Mouse (Mus musculus) forebrain, embryonic 12.5 days (tissue): ENCODE data around the gene Ubxn6. TPM values are rescaled to one million over a fixed set of nuclear protein-coding genes. Genes with fewer than 3 reads are reported as not detected.

Experiments used
- ATAC-seq: fragments of 200-750 bp; cut with Nextera tagmentation; 2 replicates; pipeline ENCODE4 v1.8.0; 2017; ENCODE audit warnings: moderate TSS enrichment; ENCODE audit not compliant: low FRiP score
- H3K27ac ChIP-seq: fragments of 300-500 bp; sonication (generic); 2 replicates; pipeline ENCODE4 v1.5.1; 2016; ENCODE audit warnings: mild to moderate bottlenecking
- H3K27me3 ChIP-seq: fragments of 300-500 bp; sonication (generic); 2 replicates; pipeline ENCODE4 v1.6.1; 2016; ENCODE audit warnings: mild to moderate bottlenecking
- H3K36me3 ChIP-seq: fragments of 300-500 bp; sonication (generic); replicated peaks from 2 replicates; pipeline ENCODE4 v1.6.1; 2016; ENCODE audit warnings: mild to moderate bottlenecking
- H3K4me1 ChIP-seq: fragments of 300-500 bp; sonication (generic); 2 replicates; pipeline ENCODE4 v1.6.1; 2016
- H3K4me2 ChIP-seq: fragments of 300-500 bp; sonication (generic); 2 replicates; pipeline ENCODE4 v1.6.1; 2016; ENCODE audit warnings: mild to moderate bottlenecking, moderate library complexity
- H3K4me3 ChIP-seq: fragments of 300-500 bp; sonication (generic); replicated peaks from 2 replicates; pipeline ENCODE4 v1.5.1; 2016; ENCODE audit warnings: mild to moderate bottlenecking
- H3K9ac ChIP-seq: fragments of 300-500 bp; sonication (generic); 2 replicates; pipeline ENCODE4 v1.6.1; 2016; ENCODE audit warnings: mild to moderate bottlenecking
- H3K9me3 ChIP-seq: fragments of 300-500 bp; sonication (generic); 2 replicates; pipeline ENCODE4 v1.6.1; 2016
- WGBS: fragments of 180-500 bp; shearing (Covaris S2); methylation state at CpG from one replicate; pipeline ENCODE4 v1.1.7; 2016; 5-methylcytosine and 5-hydroxymethylcytosine counted together
- polyA plus RNA-seq: library from polyadenylated mRNA; unstranded; fragments of >200 nt; fragmentation: Nextera tagmentation; extraction: Ambion mirVana; gene quantifications from 2 replicates; pipeline ENCODE4 v1.2.1, GENCODE M21; 2016

The Ubxn6 gene
- polyA plus RNA-seq, 1 experiment from 2014 or later: 49.7 TPM

DNA sequence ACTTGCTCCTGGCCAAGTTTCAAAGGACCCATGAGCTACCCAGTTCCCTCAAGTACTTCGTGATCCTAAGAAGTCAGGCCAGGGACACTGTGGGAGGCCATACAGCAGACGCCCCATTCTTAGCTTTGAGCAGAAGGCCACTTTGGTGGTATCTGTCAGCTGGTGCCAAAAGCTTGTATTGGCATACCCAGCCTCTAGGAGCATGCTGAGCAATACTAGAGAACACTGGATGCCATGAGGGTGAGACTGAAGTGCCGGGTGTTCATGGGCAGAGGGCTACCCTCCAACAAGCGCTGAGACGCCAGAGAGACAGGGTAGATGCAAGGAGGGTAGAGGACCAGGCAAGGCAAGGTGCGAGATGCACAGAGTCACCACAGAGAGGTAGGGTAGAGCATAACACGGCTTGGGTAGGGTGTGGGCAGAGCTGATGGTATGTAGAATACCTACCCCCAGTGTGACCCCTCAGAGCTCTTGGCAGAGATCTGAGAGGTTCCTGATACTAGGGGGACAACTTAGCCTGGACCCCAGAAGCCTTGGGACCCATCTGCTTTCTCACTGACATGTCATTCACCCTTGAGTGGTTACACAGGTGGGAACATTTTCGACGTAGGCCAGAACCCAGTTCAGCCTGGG, 44.5 kb downstream of the Ubxn6 start:
- no peaks in the 10 kb centered on the region for H3K27me3 ChIP-seq
- H3K4me1 ChIP-seq: peaks cover 26% of the 10 kb centered on the region
- H3K27ac ChIP-seq: no peak overlapping the region
- H3K9ac ChIP-seq: no peak overlapping the region
- no peaks in the 10 kb centered on the region for H3K9me3 ChIP-seq
- 95% methylated on average over 9 of the region's 9 CpGs for WGBS
- H3K36me3 ChIP-seq: peaks cover 59% of the 10 kb centered on the region
- no peak for ATAC-seq
- H3K4me2 ChIP-seq: no peak overlapping the region
- no peak overlapping the region for H3K4me3 ChIP-seq

DNA sequence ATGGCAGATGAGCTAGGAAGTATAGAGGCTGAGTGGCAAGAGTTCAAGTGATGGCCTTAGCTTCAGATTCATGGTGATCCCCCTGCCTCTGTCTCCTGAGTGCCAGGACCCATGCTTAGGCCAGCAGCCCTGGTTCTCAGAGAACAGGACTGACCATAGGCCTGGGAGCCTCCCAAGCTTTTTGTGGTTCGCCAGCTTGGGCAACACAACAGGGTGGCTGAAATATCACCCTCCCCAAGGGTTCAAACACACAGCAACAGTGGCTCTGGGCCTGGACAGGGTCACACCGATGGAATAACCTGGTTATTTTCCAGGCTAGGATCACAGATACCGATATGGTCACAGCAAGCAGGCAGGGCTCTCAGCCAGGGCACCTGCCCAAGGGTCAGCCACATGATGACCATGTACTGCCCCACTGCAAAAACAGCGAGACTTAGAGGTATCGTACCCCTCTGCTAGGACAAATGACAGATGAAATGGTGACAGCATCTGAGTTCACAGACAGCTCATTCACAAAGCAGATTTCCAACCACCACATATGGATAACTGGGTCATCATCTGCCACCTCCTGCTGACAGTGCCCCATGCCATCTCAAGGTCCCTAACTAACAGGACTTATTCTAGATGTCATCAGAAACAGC, 46.9 kb downstream of the Ubxn6 start:
- Histone ChIP-seq H3K27me3 (no peaks in the 10 kb centered on the region), H3K27ac (no peak overlapping the region), H3K36me3 (peaks cover 47% of the 10 kb centered on the region), H3K4me2 (no peak overlapping the region), H3K4me1 (peaks cover 15% of the 10 kb centered on the region), H3K4me3 (no peak overlapping the region), H3K9ac (peak overlapping the region; percentile 12; the same call in 1 of the 2 replicates), H3K9me3 (no peaks in the 10 kb centered on the region)
- 95% methylated on average over 5 of the region's 5 CpGs for WGBS
- ATAC-seq: no peak

GRCm38 (mm10) chr17:56026881-56027280, 47.9 kb downstream of the Ubxn6 start:
- 68% methylated on average over 1 of the region's 1 CpGs for WGBS
- H3K27ac ChIP-seq: no peak overlapping the region
- no peak overlapping the region for H3K4me2 ChIP-seq
- peaks cover 18% of the 10 kb centered on the region; the same call in 1 of the 2 replicates for H3K4me1 ChIP-seq
- H3K36me3 ChIP-seq: peaks cover 42% of the 10 kb centered on the region
- H3K9me3 ChIP-seq: no peaks in the 10 kb centered on the region
- no peak for ATAC-seq
- no peak overlapping the region for H3K9ac ChIP-seq
- H3K4me3 ChIP-seq: no peak overlapping the region
- no peaks in the 10 kb centered on the region for H3K27me3 ChIP-seq

DNA sequence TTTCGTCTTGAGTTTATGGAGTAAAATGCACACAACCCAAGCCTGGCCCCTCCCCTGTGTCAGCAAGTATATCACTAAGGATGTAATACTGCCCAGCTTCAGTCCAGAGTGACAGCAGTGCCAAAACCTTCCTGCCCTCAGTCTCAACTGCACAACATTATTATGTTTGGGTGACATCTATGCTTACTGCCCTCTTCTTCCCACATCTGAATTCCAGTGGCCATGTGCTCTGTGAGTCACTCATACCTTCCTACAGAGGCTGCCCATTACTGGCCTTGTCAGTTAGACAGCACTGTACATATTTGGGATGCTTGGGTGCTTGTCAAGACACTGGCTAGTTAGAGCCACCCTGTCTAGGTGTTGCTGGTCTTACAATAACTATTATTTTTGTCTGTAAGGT, 48.5 kb downstream of the Ubxn6 start:
- H3K4me1 ChIP-seq: peaks cover 19% of the 10 kb centered on the region; the same call in 1 of the 2 replicates
- no peaks in the 10 kb centered on the region for H3K27me3 ChIP-seq
- H3K4me2 ChIP-seq: no peak overlapping the region
- no peak overlapping the region for H3K9ac ChIP-seq
- no peak overlapping the region for H3K27ac ChIP-seq
- H3K36me3 ChIP-seq: peaks cover 39% of the 10 kb centered on the region
- no peaks in the 10 kb centered on the region for H3K9me3 ChIP-seq
- H3K4me3 ChIP-seq: no peak overlapping the region
- WGBS: 95% methylated on average over 1 of the region's 1 CpGs
- no peak for ATAC-seq

DNA sequence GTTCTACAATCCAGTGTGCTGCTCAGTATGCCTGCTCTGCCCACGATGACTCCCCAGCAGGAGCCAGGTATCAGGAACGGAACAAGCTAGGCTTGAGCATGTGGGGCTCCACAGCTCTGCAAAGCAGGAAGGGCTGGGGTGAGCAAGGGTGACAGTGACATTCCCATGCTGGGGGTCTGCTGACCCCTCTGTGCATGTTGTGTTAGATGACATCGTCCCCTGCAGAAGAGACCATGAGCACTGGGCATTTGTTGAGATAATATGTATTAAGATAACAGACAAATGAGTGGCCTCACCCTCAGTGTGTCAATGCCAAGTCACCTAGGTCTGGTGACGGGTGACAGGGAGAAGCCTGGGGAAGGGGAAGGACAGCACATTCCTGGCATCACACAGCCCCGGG, 49.9 kb downstream of the Ubxn6 start:
- Histone ChIP-seq H3K4me2 (no peak overlapping the region), H3K27ac (no peak overlapping the region), H3K4me1 (peaks cover 19% of the 10 kb centered on the region; the same call in 1 of the 2 replicates), H3K36me3 (peaks cover 31% of the 10 kb centered on the region), H3K9me3 (no peaks in the 10 kb centered on the region), H3K4me3 (no peak overlapping the region), H3K27me3 (no peaks in the 10 kb centered on the region), H3K9ac (no peak overlapping the region)
- 88% methylated on average over 5 of the region's 5 CpGs for WGBS
- ATAC-seq: no peak

DNA sequence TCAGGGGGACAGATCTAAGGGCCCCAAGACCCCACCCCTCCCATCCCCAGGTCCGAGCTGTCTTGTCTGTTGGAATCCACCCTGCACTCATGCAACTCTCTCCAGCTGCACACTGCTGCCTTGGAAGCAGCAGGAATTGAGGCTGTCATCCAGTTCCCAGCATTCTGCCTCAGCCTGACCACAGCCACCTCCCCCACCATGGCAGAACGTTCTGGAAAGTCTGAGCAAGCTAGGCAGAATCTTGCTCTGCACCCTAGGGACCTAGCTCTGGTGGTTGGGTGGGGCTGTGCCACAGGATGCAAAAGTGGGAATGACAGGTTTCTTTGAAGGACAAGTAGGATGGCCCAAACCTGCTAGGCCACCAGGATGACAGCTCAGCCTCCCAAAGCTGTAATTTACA, 50.4 kb downstream of the Ubxn6 start:
- Histone ChIP-seq H3K4me2 (no peak overlapping the region), H3K9ac (no peak overlapping the region), H3K9me3 (no peaks in the 10 kb centered on the region), H3K27ac (no peak overlapping the region), H3K27me3 (no peaks in the 10 kb centered on the region), H3K4me1 (peaks cover 19% of the 10 kb centered on the region; the same call in 1 of the 2 replicates), H3K4me3 (no peak overlapping the region), H3K36me3 (peaks cover 29% of the 10 kb centered on the region)
- WGBS: 80% methylated on average over 2 of the region's 2 CpGs
- no peak for ATAC-seq

DNA sequence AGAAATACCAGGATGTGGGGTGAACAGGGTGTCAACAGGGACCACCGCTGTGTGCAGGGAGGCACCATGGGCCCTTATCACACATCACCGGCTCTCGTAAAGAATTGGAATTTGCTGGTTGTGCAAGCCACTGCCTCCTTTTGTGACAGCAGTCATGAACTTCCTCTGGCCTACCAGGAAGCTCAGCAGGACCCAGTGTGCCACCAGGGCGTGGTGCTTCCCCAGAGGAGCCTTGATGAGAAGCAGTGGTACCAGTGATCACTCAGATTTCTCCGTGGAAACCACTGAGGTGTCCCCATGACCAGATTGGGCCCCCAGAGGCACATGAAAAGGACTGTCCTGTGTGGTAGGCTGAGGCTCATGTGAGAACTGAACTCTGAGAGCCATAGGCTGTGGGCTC, 51.4 kb downstream of the Ubxn6 start:
- H3K4me2 ChIP-seq: no peak overlapping the region
- no peak for ATAC-seq
- H3K9me3 ChIP-seq: no peaks in the 10 kb centered on the region
- 91% methylated on average over 5 of the region's 5 CpGs for WGBS
- H3K9ac ChIP-seq: no peak overlapping the region
- H3K4me1 ChIP-seq: peaks cover 19% of the 10 kb centered on the region; the same call in 1 of the 2 replicates
- no peaks in the 10 kb centered on the region for H3K27me3 ChIP-seq
- H3K36me3 ChIP-seq: peaks cover 29% of the 10 kb centered on the region
- no peak overlapping the region for H3K27ac ChIP-seq
- no peak overlapping the region for H3K4me3 ChIP-seq

DNA sequence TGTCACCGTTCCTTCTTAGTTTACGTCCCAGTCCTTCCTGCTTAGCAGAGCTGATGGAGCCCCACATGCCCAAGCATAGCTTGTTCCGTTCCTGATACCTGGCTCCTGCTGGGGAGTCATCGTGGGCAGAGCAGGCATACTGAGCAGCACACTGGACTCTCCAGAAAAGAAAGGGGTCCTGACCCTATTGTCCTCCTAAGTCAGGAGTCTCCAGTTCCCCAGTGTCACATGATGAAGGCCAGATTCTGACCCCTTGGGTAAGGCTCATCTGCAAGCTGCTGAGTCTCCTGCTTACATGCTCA, 51.9 kb downstream of the Ubxn6 start:
- Histone ChIP-seq H3K4me2 (no peak overlapping the region), H3K9ac (no peak overlapping the region), H3K27me3 (no peaks in the 10 kb centered on the region), H3K36me3 (peaks cover 29% of the 10 kb centered on the region), H3K27ac (no peak overlapping the region), H3K4me1 (peaks cover 19% of the 10 kb centered on the region; the same call in 1 of the 2 replicates), H3K9me3 (no peaks in the 10 kb centered on the region), H3K4me3 (no peak overlapping the region)
- 86% methylated on average over 4 of the region's 4 CpGs for WGBS
- ATAC-seq: no peak

- Histone ChIP-seq H3K4me1 (peaks cover 19% of the 10 kb centered on the region; the same call in 1 of the 2 replicates), H3K4me3 (no peak overlapping the region), H3K27me3 (no peaks in the 10 kb centered on the region), H3K27ac (no peak overlapping the region), H3K9me3 (no peaks in the 10 kb centered on the region), H3K4me2 (no peak overlapping the region), H3K9ac (no peak overlapping the region), H3K36me3 (peaks cover 33% of the 10 kb centered on the region)
- 82% methylated on average over 2 of the region's 2 CpGs for WGBS
- ATAC-seq: no peak; the same call in 1 of the 2 replicates
Observed at GRCm38 (mm10) chr17:56022131-56022988, 52.5 kb downstream of the Ubxn6 start.

DNA sequence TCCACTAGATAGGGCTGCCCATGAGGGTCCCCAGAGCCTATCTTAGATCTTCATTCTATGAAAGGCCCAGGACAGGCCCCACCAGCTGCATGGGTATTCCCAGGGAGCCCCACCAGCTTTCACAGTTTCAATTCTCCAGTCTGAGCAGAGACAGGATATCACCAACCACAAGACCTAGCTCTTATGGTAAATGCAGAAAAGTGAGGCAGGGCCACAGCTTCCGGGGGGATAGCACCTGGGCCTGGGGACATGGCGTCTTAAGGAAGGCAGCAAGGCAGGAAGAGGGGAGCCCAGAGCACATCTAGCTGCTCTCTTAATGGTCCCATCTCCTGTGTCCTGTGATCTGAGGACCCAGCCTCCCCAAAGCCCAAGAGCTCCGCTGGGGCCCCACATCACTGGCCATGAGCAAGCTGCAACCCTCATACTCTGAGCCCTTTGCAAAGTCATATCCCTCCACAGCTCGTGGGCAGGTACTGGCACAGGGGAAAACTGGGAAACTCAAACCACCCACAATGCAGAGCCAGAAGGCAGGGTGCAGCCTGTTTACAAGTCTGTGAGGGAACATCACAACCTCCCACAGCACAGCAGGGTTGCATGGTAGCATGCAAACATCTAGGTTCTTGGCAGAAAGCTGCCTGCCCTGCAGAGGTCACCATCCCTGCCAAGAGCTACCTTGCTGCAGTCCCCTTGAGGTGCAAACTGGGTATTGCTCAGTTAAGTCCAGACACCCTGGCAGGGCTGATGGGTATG, 53.5 kb downstream of the Ubxn6 start:
- no peaks in the 10 kb centered on the region for H3K9me3 ChIP-seq
- H3K27me3 ChIP-seq: no peaks in the 10 kb centered on the region
- H3K4me2 ChIP-seq: no peak overlapping the region
- peaks cover 43% of the 10 kb centered on the region for H3K36me3 ChIP-seq
- no peak overlapping the region for H3K9ac ChIP-seq
- 87% methylated on average over 4 of the region's 4 CpGs for WGBS
- no peak overlapping the region for H3K4me3 ChIP-seq
- peaks cover 19% of the 10 kb centered on the region; the same call in 1 of the 2 replicates for H3K4me1 ChIP-seq
- ATAC-seq: no peak
- no peak overlapping the region for H3K27ac ChIP-seq

DNA sequence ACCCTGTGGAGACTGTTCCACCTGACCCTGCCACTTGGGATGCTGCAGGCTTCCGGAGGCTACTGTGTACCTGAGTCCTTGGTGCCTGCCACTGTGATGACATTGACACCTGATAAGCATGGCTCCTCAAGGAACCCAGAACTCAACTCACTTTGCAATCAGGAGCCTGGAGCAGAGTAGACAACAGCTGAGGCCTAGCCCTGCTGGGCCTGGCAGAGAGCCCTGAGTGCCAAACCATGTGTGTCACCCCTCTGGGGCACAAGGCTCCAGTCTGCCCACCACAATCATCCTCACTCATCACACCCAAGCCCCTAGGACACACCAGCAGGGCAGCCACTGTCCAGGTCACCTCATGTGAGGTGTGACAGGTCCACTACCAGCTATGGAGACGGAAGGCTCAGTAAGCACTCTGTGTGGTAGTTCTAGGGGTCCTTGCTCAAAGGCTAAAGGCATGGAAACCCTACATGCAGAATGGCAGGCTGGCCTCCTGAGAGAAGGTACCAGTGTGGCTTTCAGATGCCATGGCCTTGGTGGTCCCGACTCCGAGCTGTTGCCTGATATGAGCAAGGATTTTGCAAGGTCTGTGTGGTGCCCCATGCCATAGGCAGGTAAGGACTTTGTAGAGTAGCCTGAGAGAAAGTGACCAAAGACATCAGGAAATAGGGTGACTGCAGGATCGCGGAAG, 54.3 kb downstream of the Ubxn6 start:
- no peak for ATAC-seq
- H3K9me3 ChIP-seq: no peaks in the 10 kb centered on the region
- H3K27ac ChIP-seq: no peak overlapping the region
- no peaks in the 10 kb centered on the region for H3K27me3 ChIP-seq
- H3K9ac ChIP-seq: no peak overlapping the region
- 95% methylated on average over 6 of the region's 6 CpGs for WGBS
- peaks cover 51% of the 10 kb centered on the region for H3K36me3 ChIP-seq
- no peak overlapping the region for H3K4me3 ChIP-seq
- peaks cover 19% of the 10 kb centered on the region; the same call in 1 of the 2 replicates for H3K4me1 ChIP-seq
- H3K4me2 ChIP-seq: no peak overlapping the region
